Mouse (Mus musculus): Measurements from ENCODE around the gene Gjc2. TPM values are rescaled to one million over a fixed set of nuclear protein-coding genes. Genes with fewer than 3 reads are reported as not detected.
A peak's percentile ranks its signal among the peaks of the same experiment; 100 is the strongest.

The Gjc2 gene
- polyA plus RNA-seq (2012; fragmentation: generic; extraction: Trizol): 0.04 TPM

DNA sequence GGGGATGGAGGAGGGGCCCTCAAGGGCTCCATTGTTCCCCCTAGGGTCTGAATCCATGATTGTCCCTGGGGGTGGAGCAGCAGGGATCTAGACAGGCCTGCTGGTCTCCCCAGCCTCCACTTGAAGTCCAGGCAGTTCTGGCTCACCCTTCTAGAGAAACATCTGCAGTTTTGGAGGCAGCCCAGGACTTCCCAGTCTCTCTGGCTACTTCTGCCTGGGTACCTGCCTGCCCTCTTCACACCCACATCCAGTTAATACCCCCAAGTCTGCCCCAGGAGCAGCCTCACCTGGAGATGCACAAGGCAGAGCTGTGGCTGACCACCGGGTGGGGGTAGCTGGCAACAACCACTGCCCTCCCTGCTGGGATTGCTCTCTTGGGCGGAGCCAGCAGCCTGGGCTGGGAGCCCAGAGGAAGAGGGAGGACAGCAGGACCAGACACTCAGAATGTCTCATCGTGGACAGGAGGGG lies at the start of gene Gjc2:
TSS of gene Gjc2 (minus strand) at position 350 of the 468 bp plus-strand sequence.
- Histone ChIP-seq H3ac (ENCODE audit: control insufficient read depth, insufficient read length) (no peak within 1 kb of the TSS), H3K27me3 (ENCODE audit: control insufficient read depth, insufficient read depth, insufficient read length) (peaks cover 3% of the 10 kb centered on the region), H3K4me3 (no peak within 1 kb of the TSS), H3K4me2 (ENCODE audit: low read depth) (no peak within 1 kb of the TSS), H3K36me3 (ENCODE audit: control insufficient read depth, insufficient read depth) (peaks cover 3% of the 10 kb centered on the region), H3K79me2 (ENCODE audit: control insufficient read depth, insufficient read depth) (no peaks in the 10 kb centered on the region)
- no peak for TF ChIP-seq CEBPB (IDR thresholded peaks at IDR 0.05; ENCODE audit: insufficient read depth, poor library complexity, severe bottlenecking)
- TF ChIP-seq POLR2AphosphoS2 (IDR thresholded peaks at IDR 0.05; ENCODE audit: insufficient read length, low read depth): no peak
- TF ChIP-seq REST (IDR thresholded peaks at IDR 0.05; ENCODE audit: insufficient read depth, insufficient read length): no peak
- no peak for TF ChIP-seq MAX (IDR thresholded peaks at IDR 0.05; ENCODE audit: low read depth)
- no peak for TF ChIP-seq TCF12 (IDR thresholded peaks at IDR 0.05; ENCODE audit: insufficient read depth, poor library complexity, severe bottlenecking)
- no peak for TF ChIP-seq MYOG (IDR thresholded peaks at IDR 0.05; ENCODE audit: control insufficient read depth in 1 of 3, insufficient read depth in 1 of 3, insufficient read length in 2 of 3, low read depth in 2 of 3)
- no peak for TF ChIP-seq E2F4 (IDR thresholded peaks at IDR 0.05; ENCODE audit: insufficient read depth)
- no peak for TF ChIP-seq SRF (IDR thresholded peaks at IDR 0.05; ENCODE audit: control insufficient read depth, insufficient read length, low read depth)

DNA sequence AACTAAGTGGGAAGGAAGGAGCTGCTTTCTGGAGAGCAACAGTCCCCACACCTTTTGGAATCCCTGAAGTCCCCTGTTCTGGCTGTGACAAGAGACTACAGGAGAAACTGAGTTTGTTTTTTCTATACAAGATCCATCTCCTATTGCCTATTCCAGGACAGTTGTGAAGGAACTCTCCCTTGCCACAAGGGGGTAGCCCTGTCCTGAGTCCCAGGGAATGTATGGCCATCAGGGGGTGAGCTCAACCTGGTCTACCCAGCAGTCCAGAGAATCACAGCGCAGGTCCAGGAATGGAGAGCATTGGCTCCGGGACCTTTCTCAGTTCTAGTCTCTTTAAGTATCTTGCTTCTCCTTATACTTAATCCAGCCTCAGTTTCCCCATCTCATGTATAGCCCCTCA lies 49.8 kb upstream of the Gjc2 start:
- Histone ChIP-seq H3K27me3 (ENCODE audit: control insufficient read depth, insufficient read depth, insufficient read length) (peaks cover 10% of the 10 kb centered on the region), H3K4me2 (ENCODE audit: low read depth) (no peak overlapping the region), H3K36me3 (ENCODE audit: control insufficient read depth, insufficient read depth) (no peaks in the 10 kb centered on the region), H3K79me2 (ENCODE audit: control insufficient read depth, insufficient read depth) (peaks cover 2% of the 10 kb centered on the region), H3ac (ENCODE audit: control insufficient read depth, insufficient read length) (no peak overlapping the region), H3K4me3 (no peak overlapping the region)
- no peak for TF ChIP-seq TCF12 (IDR thresholded peaks at IDR 0.05; ENCODE audit: insufficient read depth, poor library complexity, severe bottlenecking)
- no peak for TF ChIP-seq TCF3 (IDR thresholded peaks at IDR 0.05; ENCODE audit: insufficient read length, low read depth)
- no peak for TF ChIP-seq E2F4 (IDR thresholded peaks at IDR 0.05; ENCODE audit: insufficient read depth)
- no peak for TF ChIP-seq MYOG (IDR thresholded peaks at IDR 0.05; ENCODE audit: control insufficient read depth in 1 of 3, insufficient read depth in 1 of 3, insufficient read length in 2 of 3, low read depth in 2 of 3)
- TF ChIP-seq MYOD1 (IDR thresholded peaks at IDR 0.05; ENCODE audit: control insufficient read depth in 1 of 3, insufficient read length in 2 of 3, low read depth in 2 of 3): no peak
- TF ChIP-seq SRF (IDR thresholded peaks at IDR 0.05; ENCODE audit: control insufficient read depth, insufficient read length, low read depth): no peak
- no peak for TF ChIP-seq MAX (IDR thresholded peaks at IDR 0.05; ENCODE audit: low read depth)
- TF ChIP-seq POLR2AphosphoS2 (IDR thresholded peaks at IDR 0.05; ENCODE audit: insufficient read length, low read depth): no peak

DNA sequence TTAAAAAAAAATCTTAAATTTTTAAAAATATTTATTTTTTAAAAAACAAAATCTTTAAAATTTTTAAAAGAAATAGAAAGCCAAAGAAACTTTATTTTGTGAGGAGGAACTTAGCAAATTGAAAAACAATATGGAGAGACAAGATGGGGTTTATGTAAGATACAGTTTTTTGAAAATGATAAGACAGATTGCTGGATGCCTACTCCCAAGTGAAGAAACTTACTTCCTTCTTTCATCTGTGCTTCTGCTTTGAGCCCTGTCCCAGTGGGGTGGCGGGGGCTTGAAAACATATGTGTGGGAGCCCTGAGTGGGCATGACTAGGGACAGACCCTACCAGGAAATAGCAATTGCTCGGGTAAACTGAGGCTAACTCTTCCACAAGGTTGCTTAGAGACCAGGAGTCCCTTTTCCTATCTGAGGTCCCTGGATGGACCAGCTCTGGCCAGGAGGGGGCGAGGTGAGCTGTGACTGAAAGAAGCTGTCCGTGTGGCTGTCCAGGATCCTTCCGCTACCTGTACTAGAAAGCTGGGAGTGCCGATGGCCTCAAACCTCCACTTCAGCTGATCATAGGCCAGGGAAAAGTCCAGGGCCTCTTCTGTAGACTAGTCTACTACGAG lies 47.2 kb upstream of the Gjc2 start:
- H3ac ChIP-seq (ENCODE audit: control insufficient read depth, insufficient read length): no peak overlapping the region
- H3K36me3 ChIP-seq (ENCODE audit: control insufficient read depth, insufficient read depth): peaks cover 3% of the 10 kb centered on the region
- H3K4me2 ChIP-seq (ENCODE audit: low read depth): no peak overlapping the region
- peaks cover 27% of the 10 kb centered on the region for H3K79me2 ChIP-seq (ENCODE audit: control insufficient read depth, insufficient read depth)
- H3K27me3 ChIP-seq (ENCODE audit: control insufficient read depth, insufficient read depth, insufficient read length): no peaks in the 10 kb centered on the region
- H3K4me3 ChIP-seq: no peak overlapping the region
- TF ChIP-seq USF1 (IDR thresholded peaks at IDR 0.05; ENCODE audit: low read depth): no peak
- no peak for TF ChIP-seq MYOG (IDR thresholded peaks at IDR 0.05; ENCODE audit: control insufficient read depth in 1 of 3, insufficient read depth in 1 of 3, insufficient read length in 2 of 3, low read depth in 2 of 3)
- TF ChIP-seq REST (IDR thresholded peaks at IDR 0.05; ENCODE audit: insufficient read depth, insufficient read length): no peak
- TF ChIP-seq SRF (IDR thresholded peaks at IDR 0.05; ENCODE audit: control insufficient read depth, insufficient read length, low read depth): no peak
- TF ChIP-seq POLR2AphosphoS2 (IDR thresholded peaks at IDR 0.05; ENCODE audit: insufficient read length, low read depth): no peak
- no peak for TF ChIP-seq POLR2A (IDR thresholded peaks at IDR 0.05; ENCODE audit: insufficient read length, low read depth)
- TF ChIP-seq MYOD1 (IDR thresholded peaks at IDR 0.05; ENCODE audit: control insufficient read depth in 1 of 3, insufficient read length in 2 of 3, low read depth in 2 of 3): no peak
- no peak for TF ChIP-seq TCF12 (IDR thresholded peaks at IDR 0.05; ENCODE audit: insufficient read depth, poor library complexity, severe bottlenecking)
- no peak for TF ChIP-seq E2F4 (IDR thresholded peaks at IDR 0.05; ENCODE audit: insufficient read depth)
- TF ChIP-seq TCF3 (IDR thresholded peaks at IDR 0.05; ENCODE audit: insufficient read length, low read depth): no peak
- TF ChIP-seq CEBPB (IDR thresholded peaks at IDR 0.05; ENCODE audit: insufficient read depth, poor library complexity, severe bottlenecking): no peak

- Histone ChIP-seq H3K4me2 (ENCODE audit: low read depth) (peak within 1 kb of the TSS; percentile 96), H3K36me3 (ENCODE audit: control insufficient read depth, insufficient read depth) (peaks cover 3% of the 10 kb centered on the region), H3K4me3 (peak within 1 kb of the TSS; percentile 98), H3K79me2 (ENCODE audit: control insufficient read depth, insufficient read depth) (peaks cover 47% of the 10 kb centered on the region), H3K27me3 (ENCODE audit: control insufficient read depth, insufficient read depth, insufficient read length) (no peaks in the 10 kb centered on the region), H3ac (ENCODE audit: control insufficient read depth, insufficient read length) (peak within 1 kb of the TSS; percentile 89)
- TF ChIP-seq E2F4 (IDR thresholded peaks at IDR 0.05; ENCODE audit: insufficient read depth): peak; percentile 34
- no peak for TF ChIP-seq SRF (IDR thresholded peaks at IDR 0.05; ENCODE audit: control insufficient read depth, insufficient read length, low read depth)
- TF ChIP-seq TCF3 (IDR thresholded peaks at IDR 0.05; ENCODE audit: insufficient read length, low read depth): no peak
- peak in 1 of 3 experiments; percentile 48 for TF ChIP-seq MYOG (IDR thresholded peaks at IDR 0.05; ENCODE audit: control insufficient read depth in 1 of 3, insufficient read depth in 1 of 3, insufficient read length in 2 of 3, low read depth in 2 of 3)
- TF ChIP-seq POLR2A (IDR thresholded peaks at IDR 0.05; ENCODE audit: insufficient read length, low read depth): peak; percentile 88
- peak; percentile 86 for TF ChIP-seq POLR2AphosphoS2 (IDR thresholded peaks at IDR 0.05; ENCODE audit: insufficient read length, low read depth)
Observed at GRCm38 (mm10) chr11:59228122-59228953, 45.3 kb upstream of the Gjc2 start, which contains the start of gene Arf1. TSS of gene Arf1 (minus strand) at chr11:59228270.
